Mouse (Mus musculus) midbrain, postnatal 0 days (tissue): Measurements from ENCODE around the gene Rpl39. TPM values are rescaled to one million over a fixed set of nuclear protein-coding genes. Genes with fewer than 3 reads are reported as not detected.

ENCODE experiments used
- ATAC-seq: fragments of 200-750 bp; cut with Nextera tagmentation; 2 replicates; pipeline ENCODE4 v1.8.0; 2017; ENCODE audit warnings: moderate number of reproducible peaks, mild to moderate bottlenecking, moderate TSS enrichment, moderate library complexity; ENCODE audit not compliant: low FRiP score
- DNase-seq: peaks from one replicate; pipeline ENCODE4 v3.0.0-alpha.2; 2015; ENCODE audit warnings: low spot score
- H3K27ac ChIP-seq: fragments of 300-500 bp; sonication (generic); 2 replicates; pipeline ENCODE4 v1.5.1; 2014; ENCODE audit warnings: low read depth, mild to moderate bottlenecking, low read length, mixed read lengths
- H3K27me3 ChIP-seq: fragments of 300-500 bp; sonication (generic); 2 replicates; pipeline ENCODE4 v1.6.1; 2014; ENCODE audit warnings: low read length, control low read depth, mixed read lengths; ENCODE audit not compliant: insufficient read depth
- H3K36me3 ChIP-seq: fragments of 300-500 bp; sonication (generic); 2 replicates; pipeline ENCODE4 v1.6.1; 2014; ENCODE audit warnings: low read length, control low read depth, mixed read lengths; ENCODE audit not compliant: insufficient read depth
- H3K4me1 ChIP-seq: fragments of 300-500 bp; sonication (generic); 2 replicates; pipeline ENCODE4 v1.6.1; 2014; ENCODE audit warnings: mild to moderate bottlenecking, control low read depth, antibody characterized with exemption, low read length, mixed read lengths; ENCODE audit not compliant: insufficient read depth
- H3K4me2 ChIP-seq: fragments of 300-500 bp; sonication (generic); 2 replicates; pipeline ENCODE4 v1.6.1; 2014; ENCODE audit warnings: low read depth, mild to moderate bottlenecking, low read length, mixed read lengths; ENCODE audit not compliant: poor library complexity, severe bottlenecking
- H3K4me3 ChIP-seq: fragments of 300-500 bp; sonication (generic); 2 replicates; pipeline ENCODE4 v1.5.1; 2014; ENCODE audit warnings: low read depth, mild to moderate bottlenecking, low read length, moderate library complexity
- H3K9ac ChIP-seq: fragments of 300-500 bp; sonication (generic); replicated peaks from 2 replicates; pipeline ENCODE4 v1.6.1; 2014; ENCODE audit warnings: mild to moderate bottlenecking, low read length, moderate library complexity, mixed read lengths; ENCODE audit not compliant: poor library complexity, severe bottlenecking
- H3K9me3 ChIP-seq: fragments of 300-500 bp; sonication (generic); 2 replicates; pipeline ENCODE4 v1.6.1; 2016; ENCODE audit warnings: low read length, control low read depth
- CTCF ChIP-seq: IDR thresholded peaks from 2 replicates; pipeline ENCODE4 v1.5.1; 2016; ENCODE audit warnings: antibody characterized with exemption, mild to moderate bottlenecking
- WGBS: fragments of 180-500 bp; shearing (Covaris S2); extraction: QIAGEN DNeasy Blood & Tissue Kit; methylation state at CpG from one replicate; pipeline ENCODE4 v1.1.7; 2014; 5-methylcytosine and 5-hydroxymethylcytosine counted together
- polyA plus RNA-seq: library from polyadenylated mRNA; unstranded; fragments of >200 nt; fragmentation: Nextera tagmentation; extraction: Ambion mirVana; gene quantifications from 2 replicates; pipeline ENCODE4 v1.2.1, GENCODE M21; 2015
- total RNA-seq: library from RNA; depleted of rRNA; stranded (reverse); fragments of >200 nt; gene quantifications from 2 replicates; pipeline ENCODE4 v1.2.3, GENCODE M21; 2014

Gene Rpl39
- total and polyA plus RNA-seq, 2 experiments from 2014 or later = 128 to 335 TPM

DNA sequence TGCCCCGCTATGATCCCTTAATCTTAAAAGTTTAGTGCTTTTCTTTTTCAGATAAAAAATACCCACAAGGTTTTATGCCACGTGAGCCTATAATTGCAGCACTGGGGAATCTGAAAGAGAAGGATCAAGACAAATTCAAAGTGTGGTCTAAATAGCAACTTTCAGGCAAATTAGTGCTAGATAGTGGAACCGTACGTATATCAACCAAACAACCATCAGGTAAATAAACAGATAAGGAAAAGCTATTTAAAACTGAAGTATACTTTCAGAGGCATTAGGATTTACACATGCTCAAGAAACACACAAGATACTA is 25.6 kb upstream of the Rpl39 start:
- WGBS = 76% methylated on average over 4 of the region's 4 CpGs
- Histone ChIP-seq H3K4me2 (no peak overlapping the region), H3K4me3 (peak overlapping the region; percentile 52; the same call in 1 of the 2 replicates), H3K9me3 (no peaks in the 10 kb centered on the region), H3K9ac (no peak overlapping the region), H3K27me3 (no peaks in the 10 kb centered on the region), H3K36me3 (no peaks in the 10 kb centered on the region), H3K4me1 (no peaks in the 10 kb centered on the region), H3K27ac (no peak overlapping the region)
- ATAC-seq (no peak), DNase-seq (no peak)
- TF ChIP-seq CTCF = no peak

DNA sequence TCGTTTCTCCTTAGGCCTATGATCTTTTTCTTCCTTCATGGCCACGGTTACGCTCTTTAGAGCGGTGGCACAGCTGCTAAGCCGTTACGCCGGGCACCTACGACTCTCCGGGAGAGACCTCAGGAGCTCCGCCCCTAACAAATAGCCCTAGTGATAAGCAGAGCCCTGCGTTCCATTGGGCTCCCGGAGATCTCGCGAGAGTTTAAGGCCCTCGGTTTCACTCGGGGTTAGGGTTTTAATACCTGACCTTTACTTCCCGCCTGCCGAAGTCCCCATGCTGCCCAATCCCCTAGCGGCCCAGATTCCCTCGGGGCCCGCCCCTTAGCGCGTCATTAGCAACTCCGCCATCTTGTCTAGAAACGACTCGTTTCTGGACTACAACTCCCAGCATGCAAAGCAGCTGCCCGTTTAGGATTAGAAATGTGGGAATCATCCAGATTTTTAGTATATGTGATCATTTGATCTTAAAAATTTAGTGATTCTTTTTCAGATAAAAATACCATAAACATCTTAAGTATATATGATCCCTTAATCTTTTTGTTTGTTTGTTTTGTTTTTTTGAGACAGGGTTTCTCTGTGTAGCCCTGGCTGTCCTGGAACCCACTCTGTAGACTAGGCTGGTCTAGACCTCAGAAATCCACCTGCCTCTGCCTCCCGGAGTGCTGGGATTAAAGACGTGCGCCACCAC is 25.1 kb upstream of the Rpl39 start, which contains the start of gene Upf3b:
Gene Upf3b, minus strand, starts transcription at position 130 of the 688 bp plus-strand sequence.
- TF ChIP-seq CTCF = no peak
- H3K27me3 ChIP-seq = no peaks in the 10 kb centered on the region
- H3K9ac ChIP-seq = peak within 1 kb of the TSS; percentile 61
- 30% methylated on average over 30 of the region's 30 CpGs for WGBS
- H3K4me3 ChIP-seq = peak within 1 kb of the TSS; percentile 52
- no peaks in the 10 kb centered on the region for H3K4me1 ChIP-seq
- H3K9me3 ChIP-seq = no peaks in the 10 kb centered on the region
- H3K4me2 ChIP-seq = peak within 1 kb of the TSS; percentile 57
- DNase-seq = peak; percentile 95
- peak; percentile 98 for ATAC-seq
- peak within 1 kb of the TSS; percentile 85 for H3K27ac ChIP-seq
- no peaks in the 10 kb centered on the region for H3K36me3 ChIP-seq

DNA sequence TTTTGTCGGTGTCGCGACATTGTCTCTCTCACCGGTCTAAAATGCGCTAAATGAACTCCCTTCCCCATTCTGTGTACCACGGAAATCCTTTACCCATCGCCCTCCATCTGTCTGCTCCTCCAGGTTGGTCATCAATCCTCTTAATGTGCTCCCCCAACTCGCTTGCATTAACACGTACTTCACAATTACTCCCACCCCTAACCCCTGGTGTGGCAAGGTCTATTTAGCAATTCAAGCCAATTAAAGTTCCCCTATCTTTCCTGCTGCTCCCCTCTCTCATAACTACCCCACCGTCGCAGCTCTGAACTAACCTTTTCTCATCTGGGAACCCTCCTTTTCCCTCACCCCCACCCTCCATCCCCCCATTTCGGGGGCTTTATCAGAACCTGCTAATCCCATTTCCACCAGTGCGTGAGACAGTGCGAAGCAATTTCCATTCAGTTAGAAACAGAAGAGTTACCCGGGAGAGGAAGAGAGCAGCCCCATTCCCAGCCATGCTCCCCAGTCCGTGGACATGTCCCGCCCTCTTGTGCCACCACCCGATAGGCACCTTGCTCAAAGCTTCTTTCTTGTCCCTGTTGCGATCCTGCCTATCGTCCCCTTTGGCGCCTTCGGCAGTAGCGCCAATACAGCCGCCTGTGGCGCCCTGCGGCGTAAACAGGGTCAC is 24.5 kb upstream of the Rpl39 start:
- H3K27me3 ChIP-seq = no peaks in the 10 kb centered on the region
- ATAC-seq (peak; percentile 69), DNase-seq (no peak)
- H3K4me2 ChIP-seq = peak overlapping the region; percentile 57
- peak overlapping the region; percentile 85 for H3K27ac ChIP-seq
- H3K4me1 ChIP-seq = no peaks in the 10 kb centered on the region
- H3K9me3 ChIP-seq = no peaks in the 10 kb centered on the region
- H3K4me3 ChIP-seq = peak overlapping the region; percentile 52
- TF ChIP-seq CTCF = no peak
- peak overlapping the region; percentile 61 for H3K9ac ChIP-seq
- 17% methylated on average over 27 of the region's 27 CpGs for WGBS
- H3K36me3 ChIP-seq = no peaks in the 10 kb centered on the region

DNA sequence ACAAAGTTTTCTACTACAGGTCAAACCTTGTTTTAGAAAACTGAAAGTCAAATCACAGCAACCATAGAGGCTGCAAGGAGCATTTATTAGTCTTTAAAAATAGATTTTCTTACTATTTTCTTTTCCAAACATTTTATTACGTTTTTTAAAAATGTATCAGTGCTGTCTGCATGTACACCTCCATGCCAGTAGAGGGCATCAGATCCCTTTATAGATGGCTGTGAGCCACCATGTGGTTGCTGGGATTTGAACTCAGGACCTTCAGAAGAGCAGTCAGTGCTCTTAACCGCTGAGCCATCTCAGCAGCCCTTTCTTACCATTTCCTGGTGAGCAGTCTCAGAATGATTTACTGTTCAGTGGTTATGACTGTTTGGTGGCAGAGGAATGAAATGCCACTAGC is 18.6 kb upstream of the Rpl39 start:
- Histone ChIP-seq H3K9me3 (no peaks in the 10 kb centered on the region), H3K4me1 (no peaks in the 10 kb centered on the region), H3K27me3 (no peaks in the 10 kb centered on the region), H3K27ac (no peak overlapping the region), H3K36me3 (no peaks in the 10 kb centered on the region), H3K4me3 (no peak overlapping the region), H3K9ac (no peak overlapping the region), H3K4me2 (no peak overlapping the region)
- DNase-seq = no peak
- 83% methylated on average over 2 of the region's 2 CpGs for WGBS
- TF ChIP-seq CTCF = peak; percentile 45
- ATAC-seq = no peak

DNA sequence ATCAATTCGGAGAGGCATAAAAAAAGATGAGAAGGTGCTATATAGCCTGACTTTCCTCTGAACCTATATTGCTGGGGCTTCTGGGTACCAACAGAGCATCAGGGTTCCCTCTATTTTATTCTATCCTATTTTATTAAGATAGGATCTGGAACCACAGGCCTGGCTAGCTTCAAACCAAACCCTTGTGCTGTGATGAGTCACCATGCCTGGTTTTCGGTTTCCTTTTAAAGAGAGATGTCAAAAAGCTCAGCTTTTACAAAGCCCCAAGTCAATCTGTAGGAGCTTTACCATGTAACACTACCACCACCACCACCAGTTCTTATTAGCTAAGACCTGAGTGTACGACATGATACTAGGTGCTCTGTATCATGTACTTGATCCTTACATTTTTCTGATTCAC is 13.5 kb upstream of the Rpl39 start:
- no peak for TF ChIP-seq CTCF
- Histone ChIP-seq H3K9me3 (no peaks in the 10 kb centered on the region), H3K36me3 (no peaks in the 10 kb centered on the region), H3K4me3 (no peak overlapping the region), H3K4me2 (no peak overlapping the region), H3K9ac (no peak overlapping the region), H3K27me3 (no peaks in the 10 kb centered on the region), H3K27ac (no peak overlapping the region), H3K4me1 (no peaks in the 10 kb centered on the region)
- DNase-seq (no peak), ATAC-seq (no peak)
- WGBS = 89% methylated on average over 3 of the region's 3 CpGs

DNA sequence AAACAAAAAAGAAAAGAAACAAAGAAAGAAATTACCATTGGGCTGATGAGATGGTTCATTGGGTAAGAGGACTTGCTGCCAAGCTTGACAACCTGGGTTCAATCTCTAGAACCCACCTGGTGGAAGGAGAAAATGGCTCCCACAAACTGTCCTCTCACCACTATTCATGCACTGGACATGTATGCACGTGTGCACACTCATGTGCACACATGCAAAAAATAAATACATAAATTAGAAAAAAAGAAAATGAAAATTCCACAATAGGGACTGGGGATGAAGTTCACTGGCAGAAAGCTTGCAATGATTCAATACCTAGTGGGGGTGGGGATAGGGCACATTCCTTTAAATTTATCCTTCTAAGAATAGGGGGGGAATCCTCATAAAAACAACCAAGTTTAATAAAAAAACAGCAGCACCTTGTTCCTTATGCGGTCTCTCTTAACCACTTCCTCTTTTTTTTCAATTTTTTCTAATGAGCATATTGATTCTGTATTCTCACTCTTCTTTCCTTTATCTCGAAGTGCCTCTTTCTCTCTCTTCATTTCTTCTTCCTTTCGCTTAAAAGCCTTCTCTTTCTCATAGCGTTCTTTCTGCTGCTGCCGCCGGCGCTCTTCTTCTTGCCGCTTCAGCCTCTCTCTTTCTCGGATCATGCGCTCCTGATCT is 10.0 kb upstream of the Rpl39 start:
- H3K27me3 ChIP-seq = no peaks in the 10 kb centered on the region
- no peak overlapping the region for H3K27ac ChIP-seq
- WGBS = 94% methylated on average over 11 of the region's 11 CpGs
- no peak overlapping the region for H3K4me2 ChIP-seq
- no peaks in the 10 kb centered on the region; the same call in 1 of the 2 replicates for H3K36me3 ChIP-seq
- H3K4me3 ChIP-seq = no peak overlapping the region
- H3K9ac ChIP-seq = no peak overlapping the region
- H3K4me1 ChIP-seq = no peaks in the 10 kb centered on the region
- no peaks in the 10 kb centered on the region for H3K9me3 ChIP-seq
- DNase-seq (no peak), ATAC-seq (no peak)
- TF ChIP-seq CTCF = no peak
